Mouse (Mus musculus): Measurements from ENCODE around the gene Endod1. TPM values are rescaled to one million over a fixed set of nuclear protein-coding genes. Genes with fewer than 3 reads are reported as not detected.
"Not testable (repeated sequence)": the region's sequence is repeated elsewhere in the genome, so short reads cannot be mapped to it uniquely, and the experiment has no call there.

Gene Endod1
- polyA plus RNA-seq, 1 experiment from 2014 or later: 10.8 TPM

- no peaks in the 10 kb centered on the region for H3K4me1 ChIP-seq
- H3K27ac ChIP-seq: no peak overlapping the region
- WGBS: 74% methylated on average over 2 of the region's 2 CpGs
- H3K27me3 ChIP-seq: no peaks in the 10 kb centered on the region
- ATAC-seq (ENCODE audit: insufficient number of reproducible peaks, insufficient read depth, low FRiP score, low TSS enrichment, low read depth): no peak
- no peak overlapping the region for H3K9ac ChIP-seq
- H3K36me3 ChIP-seq: no peaks in the 10 kb centered on the region
- H3K4me2 ChIP-seq: no peak overlapping the region
- H3K9me3 ChIP-seq: no peaks in the 10 kb centered on the region
- no peak overlapping the region for H3K4me3 ChIP-seq
Measured at GRCm38 (mm10) chr9:14350787-14351186, 30.5 kb downstream of the Endod1 start.

- no peak for ATAC-seq (ENCODE audit: insufficient number of reproducible peaks, insufficient read depth, low FRiP score, low TSS enrichment, low read depth)
- H3K9me3 ChIP-seq: no peaks in the 10 kb centered on the region
- no peak overlapping the region for H3K4me3 ChIP-seq
- H3K27me3 ChIP-seq: no peaks in the 10 kb centered on the region
- no peak overlapping the region for H3K27ac ChIP-seq
- WGBS: 83% methylated on average over 5 of the region's 5 CpGs
- H3K4me1 ChIP-seq: peaks cover 6% of the 10 kb centered on the region; the same call in 1 of the 2 replicates
- H3K36me3 ChIP-seq: no peaks in the 10 kb centered on the region
- no peak overlapping the region for H3K4me2 ChIP-seq
- no peak overlapping the region for H3K9ac ChIP-seq
Measured at GRCm38 (mm10) chr9:14349380-14349779, 31.9 kb downstream of the Endod1 start.

- Histone ChIP-seq H3K36me3 (no peaks in the 10 kb centered on the region), H3K9ac (no peak overlapping the region), H3K27ac (no peak overlapping the region), H3K27me3 (no peaks in the 10 kb centered on the region), H3K4me3 (no peak overlapping the region), H3K9me3 (no peaks in the 10 kb centered on the region), H3K4me2 (no peak overlapping the region), H3K4me1 (peaks cover 12% of the 10 kb centered on the region; the same call in 1 of the 2 replicates)
- WGBS: 50% methylated on average over 4 of the region's 4 CpGs
- ATAC-seq (ENCODE audit: insufficient number of reproducible peaks, insufficient read depth, low FRiP score, low TSS enrichment, low read depth): no peak
Measured at GRCm38 (mm10) chr9:14348416-14348815, 32.9 kb downstream of the Endod1 start.

- ATAC-seq (ENCODE audit: insufficient number of reproducible peaks, insufficient read depth, low FRiP score, low TSS enrichment, low read depth); H3K4me3 ChIP-seq; H3K9me3 ChIP-seq; H3K27ac ChIP-seq; H3K36me3 ChIP-seq; H3K4me2 ChIP-seq; H3K27me3 ChIP-seq; H3K9ac ChIP-seq: not testable (repeated sequence)
- WGBS: 89% methylated on average over 4 of the region's 4 CpGs
- H3K4me1 ChIP-seq: peaks cover 12% of the 10 kb centered on the region; the same call in 1 of the 2 replicates
Measured at GRCm38 (mm10) chr9:14345866-14346265, 35.4 kb downstream of the Endod1 start.

- Histone ChIP-seq H3K4me3 (no peak overlapping the region), H3K27ac (no peak overlapping the region), H3K27me3 (no peaks in the 10 kb centered on the region), H3K9ac (no peak overlapping the region), H3K4me2 (no peak overlapping the region), H3K9me3 (no peaks in the 10 kb centered on the region), H3K36me3 (no peaks in the 10 kb centered on the region), H3K4me1 (peaks cover 12% of the 10 kb centered on the region; the same call in 1 of the 2 replicates)
- 53% methylated on average over 4 of the region's 4 CpGs for WGBS
- no peak for ATAC-seq (ENCODE audit: insufficient number of reproducible peaks, insufficient read depth, low FRiP score, low TSS enrichment, low read depth)
Measured at GRCm38 (mm10) chr9:14342041-14342668, 39.2 kb downstream of the Endod1 start.

- Histone ChIP-seq H3K27me3 (no peaks in the 10 kb centered on the region), H3K9ac (no peak overlapping the region), H3K4me2 (no peak overlapping the region), H3K9me3 (no peaks in the 10 kb centered on the region), H3K36me3 (0 out of 2 replicates have a peak, but pooled peaks cover 3% of the 10 kb centered on the region), H3K4me3 (no peak overlapping the region), H3K27ac (no peak overlapping the region), H3K4me1 (no peaks in the 10 kb centered on the region)
- WGBS: 80% methylated on average over 3 of the region's 3 CpGs
- ATAC-seq (ENCODE audit: insufficient number of reproducible peaks, insufficient read depth, low FRiP score, low TSS enrichment, low read depth): no peak
Measured at GRCm38 (mm10) chr9:14338701-14339100, 42.6 kb downstream of the Endod1 start.

GRCm38 (mm10) chr9:14336901-14337300, 44.4 kb downstream of the Endod1 start:
- no peaks in the 10 kb centered on the region for H3K9me3 ChIP-seq
- H3K4me3 ChIP-seq: no peak overlapping the region
- 82% methylated on average over 3 of the region's 3 CpGs for WGBS
- ATAC-seq (ENCODE audit: insufficient number of reproducible peaks, insufficient read depth, low FRiP score, low TSS enrichment, low read depth): no peak
- H3K4me2 ChIP-seq: no peak overlapping the region
- H3K4me1 ChIP-seq: no peaks in the 10 kb centered on the region
- no peaks in the 10 kb centered on the region for H3K27me3 ChIP-seq
- peaks cover 11% of the 10 kb centered on the region for H3K36me3 ChIP-seq
- no peak overlapping the region for H3K27ac ChIP-seq
- no peak overlapping the region for H3K9ac ChIP-seq

GRCm38 (mm10) chr9:14335829-14336228, 45.5 kb downstream of the Endod1 start:
- no peak overlapping the region for H3K4me3 ChIP-seq
- no peak overlapping the region for H3K4me2 ChIP-seq
- no peaks in the 10 kb centered on the region for H3K4me1 ChIP-seq
- H3K27me3 ChIP-seq: no peaks in the 10 kb centered on the region
- H3K27ac ChIP-seq: no peak overlapping the region
- no peak overlapping the region for H3K9ac ChIP-seq
- ATAC-seq (ENCODE audit: insufficient number of reproducible peaks, insufficient read depth, low FRiP score, low TSS enrichment, low read depth): no peak
- H3K9me3 ChIP-seq: no peaks in the 10 kb centered on the region
- H3K36me3 ChIP-seq: peaks cover 16% of the 10 kb centered on the region
- 81% methylated on average over 4 of the region's 4 CpGs for WGBS

- Histone ChIP-seq H3K27me3 (no peaks in the 10 kb centered on the region), H3K9me3 (no peaks in the 10 kb centered on the region), H3K4me3 (no peak overlapping the region), H3K4me2 (no peak overlapping the region), H3K27ac (no peak overlapping the region), H3K4me1 (no peaks in the 10 kb centered on the region), H3K9ac (no peak overlapping the region), H3K36me3 (peaks cover 75% of the 10 kb centered on the region)
- WGBS: 97% methylated on average over 1 of the region's 1 CpGs
- ATAC-seq (ENCODE audit: insufficient number of reproducible peaks, insufficient read depth, low FRiP score, low TSS enrichment, low read depth): no peak
Measured at GRCm38 (mm10) chr9:14316618-14317017, 64.7 kb downstream of the Endod1 start.

GRCm38 (mm10) chr9:14314477-14314876, 66.8 kb downstream of the Endod1 start:
- H3K4me2 ChIP-seq: no peak overlapping the region
- no peak overlapping the region for H3K27ac ChIP-seq
- peaks cover 76% of the 10 kb centered on the region for H3K36me3 ChIP-seq
- H3K9me3 ChIP-seq: no peaks in the 10 kb centered on the region
- no peak overlapping the region for H3K4me3 ChIP-seq
- no peak overlapping the region for H3K9ac ChIP-seq
- no peaks in the 10 kb centered on the region for H3K4me1 ChIP-seq
- ATAC-seq (ENCODE audit: insufficient number of reproducible peaks, insufficient read depth, low FRiP score, low TSS enrichment, low read depth): no peak
- no peaks in the 10 kb centered on the region for H3K27me3 ChIP-seq
- 91% methylated on average over 7 of the region's 7 CpGs for WGBS

- Histone ChIP-seq H3K4me2 (no peak overlapping the region), H3K27ac (no peak overlapping the region), H3K9ac (no peak overlapping the region), H3K4me3 (no peak overlapping the region), H3K4me1 (no peaks in the 10 kb centered on the region), H3K9me3 (no peaks in the 10 kb centered on the region), H3K36me3 (peaks cover 76% of the 10 kb centered on the region), H3K27me3 (no peaks in the 10 kb centered on the region)
- 87% methylated on average over 3 of the region's 3 CpGs for WGBS
- no peak for ATAC-seq (ENCODE audit: insufficient number of reproducible peaks, insufficient read depth, low FRiP score, low TSS enrichment, low read depth)
Measured at GRCm38 (mm10) chr9:14313968-14314367, 67.3 kb downstream of the Endod1 start.

GRCm38 (mm10) chr9:14307341-14307740, 74.0 kb downstream of the Endod1 start:
- Histone ChIP-seq H3K4me2 (no peak overlapping the region), H3K9ac (no peak overlapping the region), H3K9me3 (no peaks in the 10 kb centered on the region), H3K4me3 (no peak overlapping the region), H3K27me3 (no peaks in the 10 kb centered on the region), H3K27ac (no peak overlapping the region), H3K4me1 (no peaks in the 10 kb centered on the region), H3K36me3 (peaks cover 49% of the 10 kb centered on the region)
- WGBS: 93% methylated on average over 3 of the region's 3 CpGs
- ATAC-seq (ENCODE audit: insufficient number of reproducible peaks, insufficient read depth, low FRiP score, low TSS enrichment, low read depth): no peak

Data from embryonic facial prominence, embryonic 13.5 days (tissue).